Mouse (Mus musculus) right cerebral cortex, adult 2 months (tissue): Measurements from ENCODE around the gene Ccdc177.
"Not testable (repeated sequence)": the region's sequence is repeated elsewhere in the genome, so short reads cannot be mapped to it uniquely, and the experiment has no call there.

Experiments
- DNase-seq, 2 experiments: peaks; one replicate each; pipeline ENCODE4 v3.0.0; 2021 to 2022; ENCODE audit warnings: low spot score in 2 of 2

Gene Ccdc177

GRCm38 (mm10) chr12:80760396-80760801 is at the start of gene Ccdc177:
Gene Ccdc177 (minus strand): TSS chr12:80760687.
- DNase-seq = peak; percentile 88 to 92

GRCm38 (mm10) chr12:80810005-80810404 is 49.5 kb upstream of the Ccdc177 start:
- DNase-seq = no peak

DNA sequence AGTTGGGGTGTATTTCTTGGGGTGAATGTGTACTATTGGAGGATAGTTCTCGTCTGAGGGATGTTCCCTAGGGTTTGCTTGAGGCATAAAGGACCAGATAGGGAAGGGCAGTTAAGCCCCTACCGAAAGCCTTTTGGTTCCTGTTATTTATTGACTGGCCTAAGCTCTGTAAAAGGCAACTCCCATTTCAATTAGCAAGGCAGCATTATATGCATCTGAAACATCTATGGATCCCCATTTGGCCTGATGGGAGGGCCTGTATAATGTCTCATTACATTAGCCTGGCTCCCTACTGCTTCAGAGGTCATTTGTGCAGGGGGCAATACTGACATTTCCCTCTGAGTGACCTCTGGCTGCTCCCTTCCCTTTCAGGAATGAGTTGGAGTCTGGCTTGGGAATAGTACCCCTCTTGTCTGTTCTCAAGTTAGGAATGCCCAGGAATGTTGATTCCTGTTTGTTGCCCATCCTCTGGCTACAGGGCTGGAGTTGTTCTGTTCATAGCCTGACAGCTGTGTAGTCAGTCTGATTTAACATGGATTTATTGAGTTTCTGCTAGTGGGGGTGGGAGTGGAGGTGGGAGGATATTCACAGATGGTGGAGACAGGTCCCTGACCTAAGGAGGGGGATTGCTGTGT is 47.1 kb upstream of the Ccdc177 start:
- DNase-seq = no peak

DNA sequence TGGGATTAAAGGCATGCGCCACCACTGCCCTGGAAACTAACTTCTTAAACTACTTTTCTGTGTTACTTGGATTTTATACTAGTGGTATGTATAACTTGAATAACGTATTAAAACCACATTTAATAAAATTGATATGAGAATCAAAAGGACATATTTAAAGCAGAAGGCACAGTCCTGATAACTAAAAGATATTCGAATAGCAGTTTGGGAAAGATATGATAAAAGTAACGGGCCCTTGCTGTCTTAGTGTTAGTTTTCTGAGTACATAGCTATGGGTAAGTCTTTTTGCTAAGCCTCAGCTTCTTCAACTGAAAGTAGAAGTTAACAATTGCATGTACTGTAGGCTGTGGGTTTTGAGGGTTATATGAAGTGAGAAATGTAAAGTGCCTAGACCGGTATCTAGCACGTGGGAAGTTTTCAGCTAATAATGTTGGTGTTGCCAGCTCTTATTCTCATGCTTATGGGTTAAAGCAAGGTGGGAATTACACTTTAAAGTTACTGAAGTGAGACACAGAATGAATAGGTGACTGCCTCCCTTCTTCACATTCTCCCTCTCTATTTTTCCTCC is 44.5 kb upstream of the Ccdc177 start:
- no peak for DNase-seq

DNA sequence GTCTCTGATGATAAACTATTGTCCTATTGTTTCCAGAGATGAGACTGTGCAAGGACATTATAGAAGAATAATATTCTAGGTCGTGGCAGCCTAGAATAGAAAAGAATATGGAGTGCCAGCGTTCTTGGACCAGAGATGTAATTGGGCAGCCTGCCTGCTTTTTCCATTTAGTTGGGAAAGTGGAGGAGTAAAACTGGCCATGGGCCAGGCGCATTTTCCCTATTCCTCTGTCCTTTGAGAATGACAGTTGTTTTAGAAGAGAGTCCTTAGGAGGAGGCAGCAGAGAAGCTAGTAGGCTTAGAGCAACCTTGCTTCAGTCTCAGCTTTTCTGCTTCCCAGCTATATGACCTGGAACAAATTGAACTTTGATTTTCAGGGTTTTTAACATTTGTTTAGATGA is 43.4 kb upstream of the Ccdc177 start:
- DNase-seq = peak; percentile 90

DNA sequence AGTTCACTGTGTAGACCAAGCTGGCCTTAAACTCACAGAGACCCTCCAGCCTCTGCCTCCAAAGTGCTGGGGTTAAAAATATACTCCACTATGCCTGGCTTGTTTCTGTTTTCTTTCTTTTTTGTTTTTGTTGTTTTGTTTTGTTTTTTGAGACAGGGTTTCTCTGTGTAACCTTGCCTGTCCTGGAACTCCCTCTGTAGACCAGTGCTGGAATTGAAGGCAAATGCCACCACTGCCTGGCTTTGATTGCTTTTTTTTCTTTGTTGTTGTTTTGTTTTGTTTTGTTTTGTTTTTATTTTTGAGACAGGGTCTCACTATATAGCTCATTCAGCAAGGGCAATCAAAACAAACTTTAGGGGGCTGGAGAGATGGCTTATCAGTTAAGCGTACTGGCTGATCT is 41.0 kb upstream of the Ccdc177 start:
- DNase-seq = no peak

DNA sequence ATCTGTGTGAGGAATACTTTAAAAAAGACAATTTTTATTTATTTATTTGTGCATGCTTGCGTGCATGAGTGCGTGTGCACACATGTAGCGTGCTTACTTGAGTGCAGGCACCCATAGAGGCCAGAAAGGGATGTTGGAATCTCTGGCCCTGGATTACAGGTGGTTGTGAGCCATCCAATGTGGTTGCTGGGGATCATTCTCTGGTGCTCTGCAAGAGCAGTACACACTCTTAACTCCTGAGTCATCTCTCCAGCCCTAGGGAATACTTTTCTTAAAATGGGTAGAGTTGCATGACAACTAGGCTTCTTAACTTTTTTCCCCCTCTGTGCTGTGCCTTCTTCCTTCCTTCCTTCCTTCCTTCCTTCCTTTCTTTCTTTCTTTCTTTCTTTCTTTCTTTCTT is 39.7 kb upstream of the Ccdc177 start:
- DNase-seq = no peak

GRCm38 (mm10) chr12:80798271-80798670 is 37.8 kb upstream of the Ccdc177 start:
- no peak for DNase-seq

- DNase-seq = no peak
Observed at GRCm38 (mm10) chr12:80794935-80795785, 34.7 kb upstream of the Ccdc177 start.

- DNase-seq = no peak
Observed at GRCm38 (mm10) chr12:80794522-80794921, 34.0 kb upstream of the Ccdc177 start.

DNA sequence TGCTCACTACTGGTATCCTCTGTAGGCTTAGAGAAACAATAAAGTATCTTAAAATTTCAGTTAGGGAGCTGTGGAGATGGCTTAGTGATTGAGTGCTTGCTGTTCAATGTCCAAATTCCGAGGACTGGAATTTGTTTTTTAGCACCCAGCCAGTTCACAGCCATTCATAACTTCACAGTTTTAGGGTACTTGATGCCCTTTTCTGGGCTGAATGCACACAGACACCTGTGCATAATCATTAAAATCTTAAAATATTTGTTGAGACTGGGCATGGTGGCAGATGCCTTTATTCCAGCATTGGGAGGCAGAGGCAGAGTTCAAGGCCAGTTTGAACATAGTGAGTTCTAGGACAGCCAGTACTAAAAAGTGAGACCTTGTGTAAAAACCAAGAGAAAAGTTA is 33.0 kb upstream of the Ccdc177 start:
- no peak for DNase-seq

DNA sequence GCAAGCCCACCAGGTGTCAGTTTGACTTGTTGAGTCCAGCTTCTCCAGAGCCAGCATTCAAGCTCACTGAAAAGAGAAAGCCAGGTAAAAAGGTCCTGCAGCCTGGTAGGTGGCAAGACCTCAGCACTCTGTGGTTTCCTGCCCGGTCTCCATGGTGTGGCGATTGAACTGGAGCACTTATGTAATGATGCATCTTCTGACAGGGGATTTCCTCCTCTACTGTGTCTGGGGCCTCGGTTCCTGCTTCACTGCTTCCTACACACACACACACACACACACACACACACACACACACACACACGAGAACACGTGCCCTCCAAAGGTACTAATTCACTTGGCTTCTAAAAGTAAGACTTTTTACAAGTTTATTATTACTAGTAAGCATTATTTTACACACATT is 32.4 kb upstream of the Ccdc177 start:
- no peak for DNase-seq

GRCm38 (mm10) chr12:80791571-80792444 is 31.3 kb upstream of the Ccdc177 start:
- no peak for DNase-seq

DNA sequence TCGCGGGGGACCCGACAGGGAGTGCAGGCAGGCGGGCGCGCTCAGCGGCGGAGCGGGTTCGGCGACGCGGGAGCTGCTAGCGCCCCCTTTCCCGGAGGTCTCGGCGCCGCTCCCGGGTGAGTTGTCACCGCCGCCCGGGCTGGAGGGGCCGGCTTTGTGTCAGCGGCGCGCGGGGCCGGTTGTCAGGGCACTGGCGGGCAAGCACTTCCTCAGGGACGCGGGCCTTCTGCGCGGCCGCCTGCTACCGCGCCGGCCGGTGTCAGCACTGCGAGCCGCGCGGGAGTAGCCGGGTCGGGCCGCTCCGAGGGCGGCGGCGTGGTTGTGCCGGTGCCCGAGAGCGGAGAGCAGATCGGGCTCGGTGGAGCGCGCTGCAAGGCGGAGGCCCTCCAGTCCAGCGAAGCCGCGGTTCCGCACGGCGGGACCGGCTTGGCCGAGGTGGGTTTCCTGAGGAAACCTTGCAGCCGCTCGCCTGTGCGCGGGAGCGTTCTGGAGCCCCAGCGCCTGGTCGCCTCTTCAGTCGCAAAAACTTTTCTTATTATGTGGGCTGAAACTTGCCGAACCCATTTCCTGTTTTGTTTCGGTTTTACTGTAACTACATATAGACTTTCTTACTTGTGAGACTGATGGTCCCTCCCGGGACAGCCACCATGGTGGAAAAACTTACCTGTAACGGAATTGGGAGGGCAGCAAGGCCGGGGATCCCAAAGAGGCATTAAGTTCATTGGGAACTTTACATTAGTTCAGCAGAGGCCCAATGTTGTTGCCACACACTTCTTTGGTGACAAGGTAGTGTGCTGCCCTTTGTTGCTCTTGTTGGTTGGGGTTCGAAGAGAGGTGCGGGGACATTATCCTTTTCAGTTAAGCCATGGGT is 30.4 kb upstream of the Ccdc177 start:
- DNase-seq = peak in 1 of 2 experiments; percentile 30

DNA sequence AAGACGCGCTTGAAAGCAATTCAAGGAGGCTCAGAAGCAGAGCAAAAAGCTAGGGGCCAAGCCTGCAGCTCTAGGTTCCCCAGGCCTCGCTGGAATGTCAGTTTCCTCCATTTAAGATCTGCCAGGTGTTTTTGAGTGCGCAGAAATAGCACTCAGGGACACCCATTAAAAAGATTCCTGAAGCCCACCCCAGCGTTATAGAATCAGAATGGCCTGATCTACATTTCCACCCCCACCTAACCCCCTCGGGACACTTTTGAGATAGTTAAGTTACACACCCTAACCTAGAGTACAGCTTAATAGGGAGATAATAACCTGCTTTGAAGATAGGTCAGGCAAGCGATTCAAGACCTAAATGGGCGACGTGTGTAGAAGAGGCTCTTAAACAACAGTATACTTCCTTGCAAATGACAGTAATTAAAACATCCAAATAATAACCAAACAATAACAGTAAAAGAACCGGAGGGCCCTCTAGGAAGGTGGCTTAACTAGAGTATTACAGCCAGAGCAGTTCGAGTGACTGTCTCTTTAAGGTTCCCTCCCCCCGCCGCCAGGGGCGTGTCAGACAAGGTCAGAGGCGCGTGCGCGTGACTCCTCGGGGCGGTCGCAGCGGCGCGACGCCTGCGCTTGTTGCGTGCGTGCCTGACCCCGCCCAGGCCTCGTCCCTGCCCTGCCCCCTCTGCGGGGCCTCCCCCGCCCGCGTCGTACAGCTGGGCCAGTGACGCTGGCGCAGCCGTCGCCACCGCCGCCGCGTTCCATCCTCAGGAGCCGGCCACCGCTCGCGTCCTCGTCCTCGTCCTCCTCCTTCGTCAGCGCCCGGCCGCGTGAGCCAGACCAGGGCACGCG is 29.6 kb upstream of the Ccdc177 start, which contains the start of gene Susd6:
Gene Susd6 (plus strand): TSS at position 662 of the 846 bp plus-strand sequence.
- DNase-seq = peak; percentile 98 to 99

GRCm38 (mm10) chr12:80789276-80789675 is 28.8 kb upstream of the Ccdc177 start:
- not testable (repeated sequence) for DNase-seq

DNA sequence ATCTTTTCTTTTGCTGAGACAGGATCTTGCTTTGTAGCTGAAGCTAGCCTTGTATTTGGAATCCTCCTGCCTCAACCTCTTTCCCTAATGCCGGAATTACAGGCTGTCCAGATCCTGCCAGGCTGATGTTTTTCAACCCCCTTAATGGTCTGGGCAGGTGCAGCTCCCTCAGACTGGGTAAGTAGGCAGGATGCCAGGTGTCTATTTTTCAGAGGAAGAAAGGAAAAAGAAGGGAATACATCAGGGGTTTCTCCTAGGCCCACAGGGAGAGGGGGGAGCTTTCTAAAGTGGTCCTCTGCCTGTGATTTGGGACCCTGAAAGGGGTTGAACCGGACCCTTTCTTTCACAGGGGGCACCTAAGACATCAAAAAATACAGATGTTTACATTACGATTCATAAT is 27.7 kb upstream of the Ccdc177 start:
- DNase-seq = no peak

DNA sequence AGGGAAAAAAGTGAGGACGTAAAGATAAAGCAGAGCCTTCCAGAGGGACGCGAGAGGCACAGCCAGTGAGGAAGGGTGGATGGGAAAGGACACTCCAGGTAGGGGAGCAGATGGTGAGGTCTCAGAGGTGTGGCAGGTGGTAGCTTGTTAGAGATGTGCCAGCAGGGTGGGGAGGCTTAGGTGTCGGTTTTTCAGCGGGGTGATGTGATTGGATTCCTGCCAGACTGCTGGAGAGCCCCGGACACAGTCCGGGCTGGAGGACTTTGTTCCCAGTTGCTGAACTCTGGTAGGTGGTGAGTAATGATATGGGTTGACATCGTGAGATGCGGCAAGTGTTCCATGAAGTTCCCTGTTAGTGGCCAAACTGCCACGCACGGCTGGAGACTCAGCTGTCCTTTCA is 27.1 kb upstream of the Ccdc177 start:
- DNase-seq = no peak

DNA sequence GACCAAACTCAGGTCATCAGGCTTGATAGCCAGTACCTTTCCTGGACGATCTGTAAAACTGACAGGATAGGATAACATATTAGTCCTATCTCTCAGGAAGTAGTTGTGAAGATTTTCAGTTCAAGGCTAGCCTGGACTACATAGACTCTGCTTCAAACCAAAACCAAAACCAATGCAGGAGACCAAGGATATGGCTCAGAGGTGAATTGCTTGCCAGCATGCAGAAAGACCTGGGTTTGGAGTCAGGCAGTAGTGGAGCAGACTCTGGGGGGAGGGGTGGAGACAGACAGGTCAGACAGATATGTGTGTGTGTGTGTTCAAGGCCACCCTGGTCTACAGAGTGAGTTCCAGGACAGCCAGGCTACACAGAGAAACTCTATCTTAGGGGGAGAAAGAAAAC is 26.1 kb upstream of the Ccdc177 start:
- DNase-seq = no peak

DNA sequence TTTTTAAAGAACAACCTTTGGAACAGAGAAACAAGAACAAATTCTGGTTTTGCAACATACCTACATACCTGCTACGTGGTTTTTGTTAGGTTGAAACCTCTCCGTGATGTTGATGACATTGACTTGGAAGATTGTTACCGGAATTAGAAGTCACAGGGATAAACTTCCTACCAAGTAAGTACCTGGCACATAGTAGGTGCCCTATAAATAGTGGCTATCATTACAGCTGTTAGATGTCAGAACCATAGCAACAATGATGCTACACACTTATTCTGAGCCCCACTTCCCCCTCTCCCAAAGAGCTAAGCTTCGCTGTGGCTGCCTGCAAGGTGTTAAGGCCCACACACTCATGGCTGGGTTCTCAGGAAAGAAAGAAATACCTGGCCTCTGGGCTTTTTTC is 25.1 kb upstream of the Ccdc177 start:
- no peak for DNase-seq
